ENCODE assay signal across 7 mouse cellular contexts in genomic region chr19:42316525-42316924, GRCm38 (mm10).
DNase-seq lines count a peak whose midpoint lies in the region; ATAC-seq lines count a peak whose summit lies in the region.

No protein-coding gene starts in this region.

- H3K36me3 ChIP-seq in kidney, embryonic 15.5 days = no peaks in the 10 kb centered on the region
- H3K36me3 ChIP-seq in midbrain, embryonic 14.5 days (ENCODE audit: control insufficient read depth, insufficient read depth, low read length) = no peaks in the 10 kb centered on the region

- no peak for ATAC-seq in kidney, embryonic 15.5 days (replicated peaks; ENCODE audit: low FRiP score)
- no peak for ATAC-seq in midbrain, embryonic 14.5 days (ENCODE audit: low FRiP score, low TSS enrichment)

- H3K27me3 ChIP-seq in kidney, embryonic 15.5 days = no peaks in the 10 kb centered on the region
- no peaks in the 10 kb centered on the region for H3K27me3 ChIP-seq in midbrain, embryonic 14.5 days (ENCODE audit: control insufficient read depth, insufficient read depth, low read length)

- peak; percentile 7 for DNase-seq in kidney, postnatal 14 days
- DNase-seq in cerebellum, postnatal 4 days (ENCODE audit: low spot score in 2 of 2) = peak; percentile 58 to 85
- DNase-seq in gastrocnemius, postnatal 4 days (ENCODE audit: low spot score in 2 of 2) = peak; percentile 47 to 76
- peak; percentile 53 for DNase-seq in midbrain, embryonic 14.5 days
- DNase-seq in urinary bladder, adult 18-20 months (ENCODE audit: low spot score in 2 of 2) = no peak
- no peak for DNase-seq in thymus, postnatal 36 days

- no peak overlapping the region for H3K4me3 ChIP-seq in kidney, embryonic 15.5 days (replicated peaks)
- no peak overlapping the region for H3K4me3 ChIP-seq in midbrain, embryonic 14.5 days (replicated peaks; ENCODE audit: low read depth, low read length)

- H3K9me3 ChIP-seq in kidney, embryonic 15.5 days (replicated peaks) = no peaks in the 10 kb centered on the region
- H3K9me3 ChIP-seq in midbrain, embryonic 14.5 days (ENCODE audit: control insufficient read depth, low read length) = no peaks in the 10 kb centered on the region

- peaks cover 14% of the 10 kb centered on the region; the same call in 1 of the 2 replicates for H3K4me1 ChIP-seq in kidney, embryonic 15.5 days
- H3K4me1 ChIP-seq in midbrain, embryonic 14.5 days (ENCODE audit: control insufficient read depth, insufficient read depth, low read length) = peaks cover 29% of the 10 kb centered on the region

- H3K4me2 ChIP-seq in kidney, embryonic 15.5 days = no peak overlapping the region
- H3K4me2 ChIP-seq in midbrain, embryonic 14.5 days (ENCODE audit: low read length) = no peak overlapping the region

- no peak overlapping the region for H3K27ac ChIP-seq in kidney, embryonic 15.5 days
- peak overlapping the region; percentile 63 for H3K27ac ChIP-seq in midbrain, embryonic 14.5 days (replicated peaks; ENCODE audit: low read depth, low read length)

- WGBS in kidney, embryonic 15.5 days = 80% methylated on average over 2 of the region's 2 CpGs
- 85% methylated on average over 2 of the region's 2 CpGs for WGBS in midbrain, embryonic 14.5 days

- H3K9ac ChIP-seq in kidney, embryonic 15.5 days = no peak overlapping the region
- no peak overlapping the region for H3K9ac ChIP-seq in midbrain, embryonic 14.5 days (replicated peaks; ENCODE audit: low read length)

Comparison
In these comparisons a context has a peak if more than half of its experiments do, and no peak if none do; other contexts are left out.
1. DNase-seq: peak in kidney, postnatal 14 days (single experiment), cerebellum, postnatal 4 days (2 of 2), gastrocnemius, postnatal 4 days (2 of 2) and midbrain, embryonic 14.5 days (single experiment); none in urinary bladder, adult 18-20 months (0 of 2) and thymus, postnatal 36 days (0 of 2).